Mouse (Mus musculus) kidney, embryonic 16.5 days (tissue): ENCODE results near the gene 1700001C19Rik. TPM values are rescaled to one million over a fixed set of nuclear protein-coding genes. Genes with fewer than 3 reads are reported as not detected.

Experiments
- ATAC-seq: fragments of 200-750 bp; cut with Nextera tagmentation; 2 replicates; pipeline ENCODE4 v1.8.0; 2017; ENCODE audit warnings: moderate TSS enrichment; ENCODE audit not compliant: low FRiP score, low TSS enrichment
- H3K27ac ChIP-seq: fragments of 300-500 bp; sonication (generic); 2 replicates; pipeline ENCODE4 v1.5.1; 2014; ENCODE audit warnings: low read length
- H3K27me3 ChIP-seq: fragments of 300-500 bp; sonication (generic); 2 replicates; pipeline ENCODE4 v1.6.1; 2014; ENCODE audit warnings: low read length, control low read depth, mixed read lengths; ENCODE audit not compliant: insufficient read depth
- H3K36me3 ChIP-seq: fragments of 300-500 bp; sonication (generic); 2 replicates; pipeline ENCODE4 v1.6.1; 2014; ENCODE audit warnings: low read length, control low read depth, mixed read lengths; ENCODE audit not compliant: insufficient read depth
- H3K4me1 ChIP-seq: fragments of 300-500 bp; sonication (generic); 2 replicates; pipeline ENCODE4 v1.6.1; 2014; ENCODE audit warnings: low read length, control low read depth, mixed read lengths; ENCODE audit not compliant: insufficient read depth
- H3K4me2 ChIP-seq: fragments of 300-500 bp; sonication (generic); replicated peaks from 2 replicates; pipeline ENCODE4 v1.6.1; 2014; ENCODE audit warnings: low read depth, low read length
- H3K4me3 ChIP-seq: fragments of 300-500 bp; sonication (generic); 2 replicates; pipeline ENCODE4 v1.5.1; 2014; ENCODE audit warnings: mild to moderate bottlenecking, low read length
- H3K9ac ChIP-seq: fragments of 300-500 bp; sonication (generic); replicated peaks from 2 replicates; pipeline ENCODE4 v1.6.1; 2014; ENCODE audit warnings: low read length
- H3K9me3 ChIP-seq: fragments of 300-500 bp; sonication (generic); 2 replicates; pipeline ENCODE4 v1.6.1; 2016; ENCODE audit warnings: low read length, control low read depth
- WGBS: fragments of 180-500 bp; shearing (Covaris S2); extraction: QIAGEN DNeasy Blood & Tissue Kit; methylation state at CpG from one replicate; pipeline ENCODE4 v1.1.7; 2014; 5-methylcytosine and 5-hydroxymethylcytosine counted together
- polyA plus RNA-seq: library from polyadenylated mRNA; unstranded; fragments of >200 nt; fragmentation: Nextera tagmentation; extraction: Ambion mirVana; gene quantifications from 2 replicates; pipeline ENCODE4 v1.2.1, GENCODE M21; 2015

1700001C19Rik gene
- 0.28 TPM in 1 of 2 replicates, not detected in the other for polyA plus RNA-seq

GRCm38 (mm10) chr17:47436907-47437547, at the start of gene 1700001C19Rik:
Gene 1700001C19Rik (minus strand): TSS chr17:47437376.
- WGBS, result 5% methylated on average over 22 of the region's 25 CpGs
- ATAC-seq, result no peak
- H3K9me3 ChIP-seq, result no peaks in the 10 kb centered on the region

GRCm38 (mm10) chr17:47485791-47486190, 48.6 kb upstream of the 1700001C19Rik start:
- WGBS, result 83% methylated on average over 3 of the region's 3 CpGs
- H3K9me3 ChIP-seq, result no peaks in the 10 kb centered on the region
- peaks cover 18% of the 10 kb centered on the region for H3K36me3 ChIP-seq
- H3K27ac ChIP-seq, result no peak overlapping the region
- ATAC-seq, result no peak
- no peak overlapping the region for H3K4me2 ChIP-seq
- H3K4me3 ChIP-seq, result no peak overlapping the region
- H3K4me1 ChIP-seq, result peaks cover 11% of the 10 kb centered on the region
- H3K9ac ChIP-seq, result no peak overlapping the region
- no peaks in the 10 kb centered on the region for H3K27me3 ChIP-seq

More at GRCm38 (mm10) chr17:47436907-47437547, at the start of gene 1700001C19Rik:
- Histone ChIP-seq H3K27ac (peak within 1 kb of the TSS; percentile 58), H3K27me3 (peaks cover 14% of the 10 kb centered on the region), H3K9ac (peak within 1 kb of the TSS; percentile 68), H3K4me2 (peak within 1 kb of the TSS; percentile 90), H3K36me3 (no peaks in the 10 kb centered on the region), H3K4me3 (peak within 1 kb of the TSS; percentile 58), H3K4me1 (peaks cover 35% of the 10 kb centered on the region)

DNA sequence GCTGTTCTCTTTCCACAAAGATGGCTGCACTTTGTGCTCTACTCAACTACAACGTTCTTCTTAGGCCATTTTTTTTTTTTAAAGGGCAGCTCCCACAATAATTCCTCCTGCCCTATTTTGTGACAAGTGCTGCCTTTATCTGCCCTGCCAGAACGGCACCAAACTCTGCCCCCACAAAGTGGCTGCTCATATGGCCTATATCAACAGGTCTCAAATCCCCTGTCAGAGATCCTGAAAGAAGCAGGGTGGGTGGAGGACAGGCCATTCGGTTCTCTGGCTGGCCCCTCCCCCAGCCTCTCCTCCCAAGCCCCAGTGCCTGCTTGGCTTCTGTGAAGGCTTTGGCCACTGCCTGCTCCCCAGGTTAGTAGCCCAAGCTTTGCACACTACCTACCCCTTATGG, 47.8 kb upstream of the 1700001C19Rik start:
- peak; percentile 39; the same call in 1 of the 2 replicates for ATAC-seq
- H3K9me3 ChIP-seq, result no peaks in the 10 kb centered on the region
- no peaks in the 10 kb centered on the region for H3K27me3 ChIP-seq
- whole genome bisulfite sequencing, result 3% methylated on average over 3 of the region's 3 CpGs
- peaks cover 11% of the 10 kb centered on the region for H3K4me1 ChIP-seq
- H3K27ac ChIP-seq, result peak overlapping the region; percentile 64
- H3K9ac ChIP-seq, result no peak overlapping the region
- no peak overlapping the region for H3K4me3 ChIP-seq
- H3K36me3 ChIP-seq, result peaks cover 16% of the 10 kb centered on the region
- H3K4me2 ChIP-seq, result no peak overlapping the region

- H3K27me3 ChIP-seq, result no peaks in the 10 kb centered on the region
- no peaks in the 10 kb centered on the region for H3K9me3 ChIP-seq
- WGBS, result 10% methylated on average over 1 of the region's 1 CpGs
- H3K4me1 ChIP-seq, result peaks cover 11% of the 10 kb centered on the region
- no peak overlapping the region for H3K4me2 ChIP-seq
- peak; percentile 87 for ATAC-seq
- H3K9ac ChIP-seq, result no peak overlapping the region
- H3K27ac ChIP-seq, result peak overlapping the region; percentile 64
- no peak overlapping the region for H3K4me3 ChIP-seq
- peaks cover 9% of the 10 kb centered on the region for H3K36me3 ChIP-seq
These were observed 47.2 kb upstream of the 1700001C19Rik start for GRCm38 (mm10) chr17:47484241-47484921.

DNA sequence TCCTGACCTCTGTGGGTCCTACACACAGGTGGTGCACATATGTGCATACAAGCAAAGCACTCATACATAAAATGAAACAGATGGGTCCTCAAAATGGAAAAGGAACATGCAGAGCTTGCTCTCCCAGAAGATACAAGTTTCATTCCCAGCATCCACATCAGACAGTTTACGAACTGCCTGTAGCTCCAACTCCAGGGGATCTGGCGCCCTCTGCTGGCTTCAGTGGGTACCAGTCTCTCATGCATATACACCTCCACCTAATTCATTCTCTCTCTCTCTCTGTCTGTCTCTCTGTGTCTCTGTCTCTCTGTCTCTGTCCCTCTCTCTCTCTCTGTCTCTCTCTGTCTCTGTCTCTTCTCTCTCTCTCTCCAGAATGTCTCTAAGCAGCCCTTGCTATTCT, 45.2 kb upstream of the 1700001C19Rik start:
- no peak for ATAC-seq
- no peak overlapping the region for H3K27ac ChIP-seq
- H3K9ac ChIP-seq, result no peak overlapping the region
- H3K4me3 ChIP-seq, result no peak overlapping the region
- 46% methylated on average over 2 of the region's 2 CpGs for WGBS
- H3K36me3 ChIP-seq, result no peaks in the 10 kb centered on the region
- peaks cover 11% of the 10 kb centered on the region for H3K4me1 ChIP-seq
- no peaks in the 10 kb centered on the region; the same call in 1 of the 2 replicates for H3K9me3 ChIP-seq
- H3K27me3 ChIP-seq, result no peaks in the 10 kb centered on the region
- no peak overlapping the region for H3K4me2 ChIP-seq

DNA sequence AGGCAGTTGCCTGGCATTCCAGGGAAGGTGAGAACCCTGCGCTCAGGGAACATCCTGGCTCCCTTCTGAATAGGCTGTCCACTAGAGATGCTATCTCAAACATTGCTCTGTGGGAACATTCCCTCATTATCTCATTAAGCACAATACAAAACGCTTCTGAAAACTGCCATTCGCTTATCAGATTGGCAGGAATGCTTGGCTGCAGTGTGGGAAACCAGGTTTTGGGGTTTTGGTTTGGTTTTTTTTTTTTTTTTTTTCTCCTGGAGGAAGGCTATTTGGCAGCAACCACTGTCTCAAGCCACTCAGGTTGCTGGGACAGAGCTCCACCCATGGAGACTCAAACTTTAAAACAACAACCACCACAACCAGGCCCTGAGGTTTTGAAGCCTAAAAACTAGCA, 42.7 kb upstream of the 1700001C19Rik start:
- no peaks in the 10 kb centered on the region; the same call in 1 of the 2 replicates for H3K9me3 ChIP-seq
- no peaks in the 10 kb centered on the region for H3K36me3 ChIP-seq
- H3K4me2 ChIP-seq, result no peak overlapping the region
- H3K9ac ChIP-seq, result no peak overlapping the region
- no peak for ATAC-seq
- 48% methylated on average over 3 of the region's 3 CpGs for WGBS
- H3K27ac ChIP-seq, result no peak overlapping the region
- no peaks in the 10 kb centered on the region for H3K27me3 ChIP-seq
- H3K4me1 ChIP-seq, result peaks cover 3% of the 10 kb centered on the region
- no peak overlapping the region for H3K4me3 ChIP-seq

- no peak for ATAC-seq
- Histone ChIP-seq H3K27me3 (no peaks in the 10 kb centered on the region), H3K27ac (no peak overlapping the region), H3K9me3 (no peaks in the 10 kb centered on the region; the same call in 1 of the 2 replicates), H3K36me3 (no peaks in the 10 kb centered on the region), H3K9ac (no peak overlapping the region), H3K4me1 (peaks cover 10% of the 10 kb centered on the region), H3K4me3 (no peak overlapping the region), H3K4me2 (no peak overlapping the region)
- WGBS, result 58% methylated on average over 3 of the region's 3 CpGs
These were observed 38.5 kb upstream of the 1700001C19Rik start for GRCm38 (mm10) chr17:47475714-47476113.

DNA sequence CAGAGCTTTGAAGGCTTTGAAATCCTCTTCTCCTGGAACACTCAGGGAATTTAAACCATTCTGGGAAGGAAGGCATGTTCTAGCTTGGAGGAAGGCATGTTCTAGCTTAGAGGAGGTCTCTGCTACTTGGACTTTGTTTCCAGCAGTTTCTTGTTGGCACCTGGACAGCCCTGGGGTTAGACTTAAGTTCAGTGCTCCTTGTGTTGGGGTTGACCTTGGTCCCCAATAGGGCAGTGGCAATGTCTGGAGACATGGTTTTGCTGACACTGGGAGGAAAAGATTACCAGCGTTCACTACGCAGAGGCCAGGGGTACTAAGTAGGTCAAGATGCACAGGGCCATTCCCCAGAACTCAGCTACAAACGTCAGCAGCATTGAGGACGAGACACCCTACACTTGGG, 38.0 kb upstream of the 1700001C19Rik start:
- H3K9me3 ChIP-seq, result no peaks in the 10 kb centered on the region; the same call in 1 of the 2 replicates
- no peak overlapping the region for H3K4me2 ChIP-seq
- no peaks in the 10 kb centered on the region for H3K27me3 ChIP-seq
- no peak overlapping the region for H3K4me3 ChIP-seq
- no peak overlapping the region for H3K27ac ChIP-seq
- H3K4me1 ChIP-seq, result peaks cover 10% of the 10 kb centered on the region
- H3K9ac ChIP-seq, result no peak overlapping the region
- no peak for ATAC-seq
- WGBS, result 90% methylated on average over 4 of the region's 4 CpGs
- H3K36me3 ChIP-seq, result no peaks in the 10 kb centered on the region

GRCm38 (mm10) chr17:47474250-47474649, 37.1 kb upstream of the 1700001C19Rik start:
- no peak overlapping the region for H3K4me3 ChIP-seq
- 79% methylated on average over 4 of the region's 4 CpGs for WGBS
- no peak overlapping the region for H3K9ac ChIP-seq
- ATAC-seq, result no peak
- no peaks in the 10 kb centered on the region; the same call in 1 of the 2 replicates for H3K9me3 ChIP-seq
- no peaks in the 10 kb centered on the region for H3K27me3 ChIP-seq
- no peaks in the 10 kb centered on the region for H3K36me3 ChIP-seq
- no peak overlapping the region for H3K4me2 ChIP-seq
- H3K27ac ChIP-seq, result no peak overlapping the region
- H3K4me1 ChIP-seq, result peaks cover 10% of the 10 kb centered on the region

GRCm38 (mm10) chr17:47473434-47473974, 36.3 kb upstream of the 1700001C19Rik start:
- Histone ChIP-seq H3K27me3 (no peaks in the 10 kb centered on the region), H3K36me3 (no peaks in the 10 kb centered on the region), H3K4me2 (no peak overlapping the region), H3K4me3 (no peak overlapping the region), H3K9ac (no peak overlapping the region), H3K4me1 (peaks cover 12% of the 10 kb centered on the region), H3K9me3 (no peaks in the 10 kb centered on the region; the same call in 1 of the 2 replicates), H3K27ac (no peak overlapping the region)
- 18% methylated on average over 8 of the region's 8 CpGs for WGBS
- no peak for ATAC-seq
